Mouse (Mus musculus): ENCODE results near the gene Spink4.

Spink4 gene

DNA sequence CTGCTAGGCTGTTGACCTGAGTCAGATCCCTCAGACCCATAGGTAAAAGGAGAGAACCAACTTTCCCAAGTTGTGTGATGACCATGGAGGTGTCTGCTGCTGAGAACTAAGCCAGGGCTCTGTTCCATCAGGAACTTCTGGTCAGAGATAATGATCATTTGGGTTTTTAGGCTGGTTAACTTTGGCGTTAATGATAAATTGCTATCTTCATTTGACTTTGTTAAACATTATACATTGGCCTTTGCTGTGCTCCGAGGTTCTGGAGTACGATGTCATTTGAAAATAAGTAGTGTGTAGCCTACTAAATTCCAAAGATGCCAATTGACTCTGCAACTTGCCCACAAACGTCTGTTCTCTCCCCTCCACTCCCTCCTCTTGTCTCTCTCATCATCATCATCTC is 49.3 kb downstream of the Spink4 start:
- DNase-seq (ENCODE audit: low read depth), result no peak

DNA sequence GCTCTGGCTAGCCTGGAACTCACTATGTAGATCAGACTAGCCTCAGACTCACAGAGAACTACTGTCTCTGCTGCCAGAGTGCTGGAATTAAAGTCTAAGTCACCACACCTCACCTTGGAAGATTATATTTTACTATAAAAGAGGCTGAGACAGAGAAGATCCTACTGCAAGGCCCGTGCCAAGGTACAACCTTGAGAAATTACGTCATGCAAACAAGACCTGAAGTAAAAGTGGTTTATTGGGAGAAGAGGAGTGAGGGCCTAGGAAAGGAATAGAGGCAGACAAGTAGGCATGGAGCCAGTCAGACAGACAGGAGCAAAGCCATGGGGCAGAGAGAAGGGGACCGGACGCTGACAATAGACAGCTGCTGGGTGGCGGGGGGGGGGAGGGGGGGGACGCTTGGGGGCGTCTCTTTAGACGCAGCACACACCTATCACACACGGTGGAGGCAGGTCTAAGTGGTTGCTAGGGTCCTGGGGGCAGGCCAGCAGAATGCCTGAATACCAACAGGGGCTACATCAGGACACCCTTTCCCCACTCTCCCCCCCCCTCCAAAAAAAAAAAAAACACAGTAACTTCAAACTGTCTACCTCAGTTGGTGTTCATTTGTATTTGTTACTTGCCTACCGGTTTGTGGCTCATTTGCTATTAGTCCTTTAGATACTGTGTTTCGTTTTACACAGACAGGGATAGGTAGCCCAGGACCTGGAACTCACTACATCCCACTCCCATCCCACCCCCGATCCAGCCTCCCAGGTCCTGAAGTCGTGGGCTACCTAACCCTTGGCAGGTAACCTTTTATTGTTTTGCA is 50.1 kb downstream of the Spink4 start:
- no peak for DNase-seq (ENCODE audit: low read depth)

DNA sequence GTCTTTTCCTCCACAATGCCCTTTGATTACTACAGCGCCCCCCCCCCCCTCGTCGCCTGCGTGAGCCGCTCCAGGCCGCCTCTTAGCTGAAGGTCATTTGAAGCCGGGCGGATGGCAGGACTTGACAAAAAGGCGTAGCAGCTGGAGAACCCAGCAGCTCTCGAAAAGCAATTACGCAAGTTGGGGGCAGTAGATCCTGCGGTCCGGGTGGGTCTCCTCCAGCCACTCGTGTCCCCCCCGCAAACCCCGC is 50.7 kb downstream of the Spink4 start:
- DNase-seq (ENCODE audit: low read depth), result no peak

DNA sequence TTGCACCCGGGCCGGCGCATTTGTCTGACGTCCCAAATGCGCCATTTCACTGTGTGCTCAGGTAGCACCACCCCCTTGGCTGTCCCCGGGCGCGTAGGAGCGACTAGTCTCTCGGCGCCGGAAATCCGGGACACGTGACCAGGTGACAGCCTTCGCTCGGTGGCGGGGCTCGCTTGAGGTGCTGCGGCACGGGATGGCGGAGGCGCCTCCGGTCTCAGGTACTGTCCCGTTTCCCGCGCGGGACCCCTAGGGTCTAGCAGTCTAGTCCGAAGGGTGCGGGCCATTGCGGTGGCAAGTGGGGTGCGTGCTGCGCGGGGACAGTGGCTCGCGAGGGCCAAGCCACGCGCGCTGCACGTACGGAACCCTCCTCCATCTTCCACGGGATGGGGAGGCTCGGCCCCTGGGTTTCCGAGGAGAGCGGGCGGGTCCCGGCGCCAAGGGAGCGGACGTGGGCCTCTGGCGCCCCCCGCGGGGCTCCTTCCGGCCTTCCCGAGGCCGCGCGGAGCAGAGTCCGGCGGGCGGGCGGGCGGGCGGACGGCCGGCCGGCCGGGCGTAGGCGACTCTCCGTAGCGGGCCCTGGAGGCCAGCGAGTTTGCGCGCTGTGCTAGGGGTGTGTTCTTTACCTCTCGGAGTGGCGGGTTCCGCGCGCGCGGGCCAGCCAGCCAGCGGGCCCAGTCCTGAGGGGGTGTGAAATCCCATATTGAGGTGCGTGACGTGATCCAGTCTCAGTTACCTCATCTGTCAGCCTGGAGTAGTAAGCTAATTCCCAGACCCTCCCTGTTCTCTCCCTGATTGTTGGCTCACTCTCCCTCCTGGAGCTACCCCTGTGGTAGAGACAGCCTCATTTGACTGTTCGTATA is 51.2 kb downstream of the Spink4 start, which contains the start of gene Nfx1:
TSS of gene Nfx1 (plus strand) at position 65 of the 860 bp plus-strand sequence.
- peak; percentile 96 for DNase-seq (ENCODE audit: low read depth)

DNA sequence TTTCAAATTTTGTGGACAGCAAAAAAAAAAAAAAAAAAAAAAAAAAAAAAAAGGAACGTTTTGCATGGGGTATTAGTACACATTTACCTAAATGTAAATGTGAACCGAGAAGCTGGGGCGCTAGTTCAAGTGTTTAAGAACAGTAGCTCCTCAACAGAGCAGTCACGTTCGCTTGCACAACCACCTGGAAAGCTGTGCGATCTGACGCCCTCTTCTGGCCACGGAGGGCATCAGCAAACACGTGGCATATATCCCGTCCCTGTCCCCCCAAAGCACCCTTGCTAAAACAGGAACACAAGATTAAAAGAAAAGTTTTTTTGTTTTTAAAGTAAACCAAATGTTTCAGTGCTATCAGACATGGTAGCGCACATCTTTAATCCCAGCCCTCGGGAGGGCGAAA is 51.9 kb downstream of the Spink4 start:
- peak; percentile 64 for DNase-seq (ENCODE audit: low read depth)

DNA sequence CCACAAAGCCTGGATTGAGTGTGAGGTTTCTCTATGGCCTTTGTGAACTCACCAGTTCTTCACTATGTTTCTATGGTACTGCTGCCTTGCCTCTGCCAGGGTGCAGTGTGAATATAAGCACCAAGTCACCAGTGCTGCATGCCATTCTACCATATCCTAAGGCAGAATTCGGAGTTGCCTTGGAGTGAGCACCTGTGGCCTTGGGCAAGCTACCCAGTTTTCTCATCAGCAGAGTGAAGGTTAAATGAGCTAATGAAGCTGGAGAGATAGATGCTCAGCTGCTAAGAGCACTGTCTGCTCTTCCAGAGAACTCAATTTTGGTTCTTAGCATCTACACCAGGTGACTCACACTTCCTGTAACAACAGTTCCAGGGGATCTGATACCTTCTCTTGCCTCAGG is 54.2 kb downstream of the Spink4 start:
- DNase-seq (ENCODE audit: low read depth), result no peak

DNA sequence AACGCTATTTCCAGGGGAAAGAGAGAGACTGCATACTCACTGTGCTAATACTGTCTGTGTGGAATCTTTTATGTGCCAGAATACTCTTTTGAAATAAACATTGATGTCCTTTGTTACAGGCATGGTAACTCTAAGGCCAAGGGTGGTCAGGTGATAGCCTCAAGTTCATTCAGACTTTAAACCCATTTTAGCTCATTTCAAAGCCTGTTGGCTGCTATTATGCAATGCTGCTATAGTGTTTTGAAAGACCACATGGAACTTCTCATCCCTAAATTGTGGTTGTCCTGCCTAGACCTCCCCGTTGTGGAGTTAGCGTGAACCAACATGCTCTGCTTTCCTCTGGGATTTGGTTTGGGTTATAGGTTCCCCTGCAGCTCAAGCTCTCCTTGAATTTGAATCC is 55.8 kb downstream of the Spink4 start:
- no peak for DNase-seq (ENCODE audit: low read depth)

DNA sequence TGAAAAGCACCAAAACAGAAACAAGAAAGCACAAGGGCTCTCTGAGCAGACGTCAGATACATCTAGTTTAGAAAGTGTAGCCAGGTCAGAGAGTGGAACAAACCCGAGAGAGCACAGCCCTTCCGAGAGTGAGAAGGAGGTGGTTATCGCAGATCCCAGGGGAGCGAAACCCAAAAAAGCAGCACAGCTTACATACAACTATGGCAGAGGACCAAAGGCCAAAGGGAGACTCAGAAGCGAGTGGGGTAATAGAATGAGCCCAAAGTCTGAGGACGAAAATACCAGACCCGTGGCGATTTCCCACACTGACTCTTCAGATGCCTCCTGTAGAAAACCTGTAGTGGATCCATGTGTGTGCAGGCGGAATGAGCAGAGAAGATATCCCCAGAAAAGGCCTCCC is 56.8 kb downstream of the Spink4 start:
- DNase-seq (ENCODE audit: low read depth), result no peak

DNA sequence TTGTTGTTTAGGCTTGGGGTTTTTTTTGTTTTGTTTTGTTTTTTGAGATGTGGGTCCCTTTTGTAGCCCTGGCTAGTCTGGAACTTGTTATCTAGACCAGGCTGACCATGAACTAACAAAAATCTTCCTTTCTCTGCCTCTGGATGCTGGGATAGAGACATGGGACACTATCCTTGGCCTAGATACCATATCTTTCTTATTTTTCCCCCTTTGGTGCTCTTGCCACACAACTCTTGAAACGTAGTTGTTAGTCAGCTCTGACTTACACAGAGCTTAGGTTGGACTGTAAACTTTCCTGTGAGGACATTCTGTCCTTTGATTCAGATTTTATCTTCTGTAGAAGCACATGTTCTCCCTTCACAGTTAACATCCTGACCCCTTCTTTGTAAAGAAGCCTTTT is 59.6 kb downstream of the Spink4 start:
- DNase-seq (ENCODE audit: low read depth), result no peak
